Mouse (Mus musculus): Measurements from ENCODE around the gene Fbxo44. TPM values are rescaled to one million over a fixed set of nuclear protein-coding genes. Genes with fewer than 3 reads are reported as not detected.

Gene Fbxo44
- polyA plus RNA-seq, 1 experiment from 2014 or later = 0.63 TPM

DNA sequence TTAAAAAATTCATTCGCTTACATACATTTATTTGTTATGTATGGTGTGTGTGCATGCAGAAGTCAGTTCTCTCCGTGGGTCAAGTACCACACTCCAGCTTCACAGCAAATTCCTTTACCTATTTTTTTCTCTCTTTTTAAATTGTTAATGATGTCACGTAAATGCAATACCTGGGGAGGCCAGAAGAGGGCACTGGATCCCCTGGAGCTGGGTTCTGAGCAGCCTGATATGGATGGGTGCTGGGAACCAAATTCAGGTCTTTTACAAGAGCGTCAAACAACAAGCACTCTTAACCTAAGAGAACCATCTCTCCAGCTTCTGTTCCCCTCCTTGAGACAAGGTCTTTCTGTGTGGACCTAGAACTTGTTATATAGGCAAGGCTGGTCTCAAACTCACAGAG lies 43.6 kb downstream of the Fbxo44 start:
- no peak overlapping the region for H3K4me3 ChIP-seq (ENCODE audit: low read depth, low read length)
- H3K36me3 ChIP-seq (ENCODE audit: control insufficient read depth, insufficient read depth) = no peaks in the 10 kb centered on the region
- no peak overlapping the region for H3K9ac ChIP-seq (ENCODE audit: low read depth, low read length)
- H3K4me1 ChIP-seq (ENCODE audit: control insufficient read depth, low read depth, low read length) = no peaks in the 10 kb centered on the region
- no peak overlapping the region for H3K4me2 ChIP-seq (ENCODE audit: low read depth, low read length)
- no peak for ATAC-seq (ENCODE audit: low read depth)
- H3K27me3 ChIP-seq (ENCODE audit: control insufficient read depth, insufficient read depth, low read depth, low read length) = peaks cover 4% of the 10 kb centered on the region; the same call in 1 of the 2 replicates
- WGBS (ENCODE audit: insufficient replicate concordance) = 70% methylated on average over 4 of the region's 4 CpGs
- no peaks in the 10 kb centered on the region; the same call in 1 of the 2 replicates for H3K9me3 ChIP-seq (replicated peaks; ENCODE audit: control insufficient read depth, low read length)
- H3K27ac ChIP-seq (ENCODE audit: low read length) = no peak overlapping the region

DNA sequence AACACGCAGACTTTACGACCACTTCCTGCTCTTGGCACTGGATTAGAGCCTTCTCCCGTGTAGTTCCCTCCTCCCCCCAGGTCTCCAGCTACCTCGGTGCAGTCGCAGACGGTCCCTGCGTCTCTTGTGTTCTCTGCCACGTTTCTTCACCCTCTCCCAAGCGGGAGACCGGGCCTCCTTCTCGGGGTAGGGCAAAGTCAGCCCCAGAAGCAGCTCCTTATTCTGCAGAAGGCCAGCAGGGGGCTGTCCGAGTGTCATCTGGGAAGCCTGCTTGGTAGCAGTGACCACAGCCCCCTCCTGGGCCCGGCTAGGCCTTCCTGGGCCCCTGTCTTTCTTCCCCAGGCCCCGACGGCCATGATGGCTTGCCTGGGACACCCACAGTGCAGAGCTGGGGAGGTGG lies 44.8 kb downstream of the Fbxo44 start:
- no peaks in the 10 kb centered on the region for H3K4me1 ChIP-seq (ENCODE audit: control insufficient read depth, low read depth, low read length)
- no peaks in the 10 kb centered on the region; the same call in 1 of the 2 replicates for H3K9me3 ChIP-seq (replicated peaks; ENCODE audit: control insufficient read depth, low read length)
- H3K9ac ChIP-seq (ENCODE audit: low read depth, low read length) = no peak overlapping the region
- H3K27ac ChIP-seq (ENCODE audit: low read length) = no peak overlapping the region
- no peaks in the 10 kb centered on the region for H3K36me3 ChIP-seq (ENCODE audit: control insufficient read depth, insufficient read depth)
- WGBS (ENCODE audit: insufficient replicate concordance) = 3% methylated on average over 15 of the region's 15 CpGs
- ATAC-seq (ENCODE audit: low read depth) = no peak
- no peak overlapping the region for H3K4me2 ChIP-seq (ENCODE audit: low read depth, low read length)
- no peak overlapping the region for H3K4me3 ChIP-seq (ENCODE audit: low read depth, low read length)
- peaks cover 4% of the 10 kb centered on the region; the same call in 1 of the 2 replicates for H3K27me3 ChIP-seq (ENCODE audit: control insufficient read depth, insufficient read depth, low read depth, low read length)

DNA sequence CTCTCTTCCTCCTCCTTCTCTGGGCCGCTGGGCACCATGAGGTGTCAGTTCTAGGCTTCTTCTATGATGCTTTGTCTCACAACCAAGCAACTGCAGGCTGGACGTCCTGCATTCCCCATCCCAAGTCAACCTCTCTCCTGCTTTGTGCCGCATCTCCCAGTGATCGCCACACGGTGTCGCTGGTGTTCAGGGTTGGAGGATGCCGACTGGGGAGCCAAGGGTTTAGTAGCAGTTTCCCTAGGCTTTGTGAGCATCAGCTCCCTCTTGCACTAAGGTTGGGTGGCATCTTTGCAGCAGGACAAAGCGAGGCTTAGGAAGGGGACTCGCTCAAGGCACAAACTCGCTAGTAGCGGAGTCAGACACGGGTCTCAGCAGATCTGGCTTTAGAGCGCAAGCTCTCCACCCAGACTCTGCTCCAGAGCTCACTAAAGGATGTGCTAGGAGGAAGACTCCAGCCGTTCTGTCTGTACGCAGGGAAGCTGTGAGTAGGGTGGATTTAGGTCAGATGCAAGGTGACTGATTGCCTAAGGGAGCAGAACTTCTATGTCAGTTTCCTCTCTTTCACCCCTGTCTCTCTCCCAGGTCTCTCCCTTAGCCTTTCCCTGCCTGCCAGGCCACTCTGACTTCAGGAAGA lies 45.4 kb downstream of the Fbxo44 start:
- H3K4me3 ChIP-seq (ENCODE audit: low read depth, low read length) = no peak overlapping the region
- H3K27ac ChIP-seq (ENCODE audit: low read length) = no peak overlapping the region
- no peaks in the 10 kb centered on the region for H3K36me3 ChIP-seq (ENCODE audit: control insufficient read depth, insufficient read depth)
- no peaks in the 10 kb centered on the region; the same call in 1 of the 2 replicates for H3K9me3 ChIP-seq (replicated peaks; ENCODE audit: control insufficient read depth, low read length)
- H3K4me1 ChIP-seq (ENCODE audit: control insufficient read depth, low read depth, low read length) = no peaks in the 10 kb centered on the region
- 5% methylated on average over 15 of the region's 15 CpGs for WGBS (ENCODE audit: insufficient replicate concordance)
- no peak overlapping the region for H3K9ac ChIP-seq (ENCODE audit: low read depth, low read length)
- H3K27me3 ChIP-seq (ENCODE audit: control insufficient read depth, insufficient read depth, low read depth, low read length) = peaks cover 4% of the 10 kb centered on the region; the same call in 1 of the 2 replicates
- ATAC-seq (ENCODE audit: low read depth) = no peak
- H3K4me2 ChIP-seq (ENCODE audit: low read depth, low read length) = no peak overlapping the region

DNA sequence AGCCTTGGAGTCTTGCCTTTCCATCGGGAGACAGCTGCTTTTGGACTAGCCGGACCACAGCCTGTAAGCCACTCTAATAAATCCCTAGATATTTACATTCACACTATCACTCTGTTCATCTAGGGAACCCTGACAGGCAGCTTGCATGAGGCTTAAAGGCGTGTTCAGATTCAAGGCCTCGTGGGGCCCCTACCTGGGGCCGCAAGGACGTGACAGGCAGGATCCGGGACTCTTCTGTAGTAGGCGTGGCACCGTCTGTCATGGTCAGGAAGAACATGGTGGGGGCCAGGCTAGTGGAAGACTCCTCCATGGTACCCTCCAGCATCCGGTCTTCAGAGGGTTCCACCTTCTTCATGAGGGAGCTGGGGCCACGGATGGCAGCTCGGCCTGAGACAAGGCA lies 47.8 kb downstream of the Fbxo44 start:
- Histone ChIP-seq H3K9ac (ENCODE audit: low read depth, low read length) (no peak overlapping the region), H3K27me3 (ENCODE audit: control insufficient read depth, insufficient read depth, low read depth, low read length) (peaks cover 4% of the 10 kb centered on the region; the same call in 1 of the 2 replicates), H3K27ac (ENCODE audit: low read length) (no peak overlapping the region), H3K4me1 (ENCODE audit: control insufficient read depth, low read depth, low read length) (no peaks in the 10 kb centered on the region), H3K4me2 (ENCODE audit: low read depth, low read length) (no peak overlapping the region), H3K36me3 (ENCODE audit: control insufficient read depth, insufficient read depth) (no peaks in the 10 kb centered on the region), H3K9me3 (replicated peaks; ENCODE audit: control insufficient read depth, low read length) (no peaks in the 10 kb centered on the region; the same call in 1 of the 2 replicates), H3K4me3 (ENCODE audit: low read depth, low read length) (no peak overlapping the region)
- 58% methylated on average over 12 of the region's 12 CpGs for WGBS (ENCODE audit: insufficient replicate concordance)
- no peak for ATAC-seq (ENCODE audit: low read depth)

DNA sequence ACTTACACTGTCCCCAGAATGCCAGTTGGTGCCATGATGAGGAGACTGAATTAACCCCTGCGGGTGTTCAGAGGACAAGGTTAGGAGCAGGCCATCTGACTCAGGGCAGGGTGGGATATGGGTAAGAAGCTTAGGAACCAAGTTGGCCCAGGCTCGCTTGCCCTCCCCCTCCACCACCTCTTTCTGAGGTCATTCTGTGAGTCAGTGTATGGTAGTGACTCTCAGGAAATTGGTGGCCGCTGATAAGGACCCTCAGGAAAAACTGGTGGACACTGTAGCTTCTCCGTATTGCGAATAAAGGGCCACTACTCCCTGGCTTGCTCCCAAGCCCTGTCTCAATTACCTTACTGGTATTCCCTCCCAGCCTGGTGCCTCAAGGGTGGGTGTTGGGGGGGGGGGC lies 51.1 kb downstream of the Fbxo44 start:
- WGBS (ENCODE audit: insufficient replicate concordance) = 23% methylated on average over 5 of the region's 5 CpGs
- no peak overlapping the region for H3K4me2 ChIP-seq (ENCODE audit: low read depth, low read length)
- H3K27me3 ChIP-seq (ENCODE audit: control insufficient read depth, insufficient read depth, low read depth, low read length) = peaks cover 4% of the 10 kb centered on the region; the same call in 1 of the 2 replicates
- H3K9me3 ChIP-seq (replicated peaks; ENCODE audit: control insufficient read depth, low read length) = no peaks in the 10 kb centered on the region
- no peaks in the 10 kb centered on the region for H3K4me1 ChIP-seq (ENCODE audit: control insufficient read depth, low read depth, low read length)
- H3K27ac ChIP-seq (ENCODE audit: low read length) = no peak overlapping the region
- ATAC-seq (ENCODE audit: low read depth) = no peak
- H3K4me3 ChIP-seq (ENCODE audit: low read depth, low read length) = no peak overlapping the region
- no peak overlapping the region for H3K9ac ChIP-seq (ENCODE audit: low read depth, low read length)
- H3K36me3 ChIP-seq (ENCODE audit: control insufficient read depth, insufficient read depth) = no peaks in the 10 kb centered on the region

DNA sequence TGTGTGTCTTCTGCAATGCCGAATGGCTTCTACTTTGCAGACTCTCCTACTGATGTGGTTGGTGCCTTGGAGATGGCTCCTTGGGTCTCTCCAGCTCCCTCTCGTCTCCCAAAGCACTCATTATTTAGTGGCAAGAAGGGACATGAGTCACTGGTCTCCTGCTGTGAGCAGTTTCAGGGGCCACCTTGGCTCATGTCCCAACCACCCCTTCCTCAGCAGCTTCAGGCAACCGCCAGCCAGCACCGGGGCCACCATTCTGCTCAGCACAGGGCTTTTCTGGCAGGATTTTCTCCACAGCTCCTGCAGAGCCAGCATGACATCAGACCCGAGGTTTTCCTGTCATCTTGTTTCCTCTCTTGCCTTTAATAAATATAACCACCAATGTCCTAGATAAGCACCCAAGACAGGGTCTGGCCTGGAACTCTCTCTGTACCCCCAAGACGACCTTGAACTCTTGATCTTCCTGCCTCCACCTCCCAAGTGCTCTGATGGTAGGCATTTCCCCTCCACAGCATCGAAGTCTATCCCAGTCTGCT lies 51.6 kb downstream of the Fbxo44 start:
- H3K27ac ChIP-seq (ENCODE audit: low read length) = no peak overlapping the region
- H3K27me3 ChIP-seq (ENCODE audit: control insufficient read depth, insufficient read depth, low read depth, low read length) = no peaks in the 10 kb centered on the region
- ATAC-seq (ENCODE audit: low read depth) = peak; percentile 11; the same call in 1 of the 2 replicates
- no peak overlapping the region for H3K4me2 ChIP-seq (ENCODE audit: low read depth, low read length)
- H3K4me1 ChIP-seq (ENCODE audit: control insufficient read depth, low read depth, low read length) = no peaks in the 10 kb centered on the region
- no peaks in the 10 kb centered on the region for H3K9me3 ChIP-seq (replicated peaks; ENCODE audit: control insufficient read depth, low read length)
- 26% methylated on average over 7 of the region's 7 CpGs for WGBS (ENCODE audit: insufficient replicate concordance)
- H3K9ac ChIP-seq (ENCODE audit: low read depth, low read length) = no peak overlapping the region
- H3K4me3 ChIP-seq (ENCODE audit: low read depth, low read length) = no peak overlapping the region
- no peaks in the 10 kb centered on the region for H3K36me3 ChIP-seq (ENCODE audit: control insufficient read depth, insufficient read depth)

DNA sequence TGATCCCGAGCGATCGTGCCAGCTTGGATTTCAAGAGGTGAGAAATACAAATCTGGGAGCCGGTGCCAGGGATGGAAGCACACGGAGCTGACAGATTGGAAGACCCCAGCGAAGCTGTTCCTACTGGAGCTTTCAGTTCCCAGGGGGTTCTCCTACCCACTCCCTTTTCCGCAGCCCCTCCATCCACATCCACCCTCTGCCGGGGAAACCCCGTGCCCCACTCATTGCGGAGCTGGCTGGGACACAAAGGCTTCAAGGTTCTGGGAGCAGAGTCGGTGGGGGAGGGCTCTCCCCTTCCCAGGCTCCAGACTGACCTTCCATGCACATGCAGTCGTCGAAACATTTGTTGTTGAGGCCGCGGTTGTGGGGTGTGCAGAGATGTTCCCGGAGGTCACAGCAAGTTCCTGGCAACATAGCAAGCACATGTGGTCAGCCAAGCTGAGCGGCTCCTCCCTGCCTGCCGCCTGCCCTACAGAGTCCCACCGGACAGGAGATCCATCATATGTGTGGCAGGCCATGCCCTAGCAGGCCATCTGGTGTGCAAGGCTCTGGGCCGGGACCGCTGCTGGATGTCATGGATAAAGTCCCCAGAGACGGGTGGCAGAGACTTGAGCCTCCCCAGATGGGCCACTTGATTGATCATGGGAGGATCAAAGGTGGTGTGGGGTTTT lies 52.5 kb downstream of the Fbxo44 start:
- no peak overlapping the region for H3K4me2 ChIP-seq (ENCODE audit: low read depth, low read length)
- no peak overlapping the region for H3K9ac ChIP-seq (ENCODE audit: low read depth, low read length)
- no peaks in the 10 kb centered on the region for H3K4me1 ChIP-seq (ENCODE audit: control insufficient read depth, low read depth, low read length)
- no peaks in the 10 kb centered on the region for H3K27me3 ChIP-seq (ENCODE audit: control insufficient read depth, insufficient read depth, low read depth, low read length)
- ATAC-seq (ENCODE audit: low read depth) = no peak
- 48% methylated on average over 22 of the region's 22 CpGs for WGBS (ENCODE audit: insufficient replicate concordance)
- no peaks in the 10 kb centered on the region for H3K36me3 ChIP-seq (ENCODE audit: control insufficient read depth, insufficient read depth)
- H3K27ac ChIP-seq (ENCODE audit: low read length) = no peak overlapping the region
- H3K9me3 ChIP-seq (replicated peaks; ENCODE audit: control insufficient read depth, low read length) = no peaks in the 10 kb centered on the region
- H3K4me3 ChIP-seq (ENCODE audit: low read depth, low read length) = no peak overlapping the region

DNA sequence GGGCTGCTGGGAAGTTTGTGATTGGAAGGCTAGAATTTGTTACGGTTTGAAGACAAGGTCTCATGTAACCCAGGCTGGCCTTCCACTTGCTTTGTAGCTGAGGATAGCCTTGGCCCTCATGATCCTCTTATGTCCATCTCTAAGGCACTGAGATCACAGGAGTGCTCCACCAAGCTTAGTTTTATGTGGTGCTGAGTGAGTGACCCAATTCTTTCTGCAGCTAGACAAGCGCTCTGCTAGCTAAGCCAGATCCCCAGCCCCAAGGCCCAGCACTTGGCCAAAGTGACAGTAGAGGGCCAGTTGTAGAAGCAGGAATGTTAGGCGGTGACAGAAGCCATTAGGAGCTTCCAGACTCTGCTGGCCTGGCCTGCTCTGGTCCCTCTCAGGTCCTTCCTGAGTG lies 56.1 kb downstream of the Fbxo44 start:
- WGBS (ENCODE audit: insufficient replicate concordance) = 59% methylated on average over 3 of the region's 3 CpGs
- Histone ChIP-seq H3K9me3 (replicated peaks; ENCODE audit: control insufficient read depth, low read length) (no peaks in the 10 kb centered on the region), H3K4me3 (ENCODE audit: low read depth, low read length) (no peak overlapping the region), H3K27ac (ENCODE audit: low read length) (no peak overlapping the region), H3K36me3 (ENCODE audit: control insufficient read depth, insufficient read depth) (no peaks in the 10 kb centered on the region), H3K9ac (ENCODE audit: low read depth, low read length) (no peak overlapping the region), H3K27me3 (ENCODE audit: control insufficient read depth, insufficient read depth, low read depth, low read length) (no peaks in the 10 kb centered on the region), H3K4me1 (ENCODE audit: control insufficient read depth, low read depth, low read length) (no peaks in the 10 kb centered on the region), H3K4me2 (ENCODE audit: low read depth, low read length) (no peak overlapping the region)
- ATAC-seq (ENCODE audit: low read depth) = no peak
